Mouse (Mus musculus): ENCODE measurements around the gene Ubp1. TPM values are rescaled to one million over a fixed set of nuclear protein-coding genes. Genes with fewer than 3 reads are reported as not detected.
"Not testable (repeated sequence)": the region's sequence is repeated elsewhere in the genome, so short reads cannot be mapped to it uniquely, and the experiment has no call there.

Gene Ubp1
- 10 to 100 TPM; 37.0 to 42.3 TPM for total RNA-seq (2021)
- long read RNA-seq, experiment 1, transcript Ubp1-206 (16 exons, 1,623 nt) = major isoform, 7 of 37 reads
- long read RNA-seq, experiment 1, partial matches to known transcripts = 2 of 37 reads
- long read RNA-seq, experiment 1, other reads (novel, unspliced or antisense) = 26 of 37 reads
- long read RNA-seq, experiment 2, partial matches to known transcripts = 2 of 34 reads
- long read RNA-seq, experiment 2, other reads (novel, unspliced or antisense) = 23 of 34 reads

- DNase-seq (ENCODE audit: low spot score in 2 of 2) = peak; percentile 88 to 93
These were observed at the start of gene Ubp1 for GRCm38 (mm10) chr9:113930534-113931374. TSS of gene Ubp1 (plus strand) at chr9:113930934.

- DNase-seq (ENCODE audit: low spot score in 2 of 2) = no peak
These were observed 35.8 kb upstream of the Ubp1 start for GRCm38 (mm10) chr9:113894903-113895302.

- no peak for DNase-seq (ENCODE audit: low spot score in 2 of 2)
These were observed 27.6 kb upstream of the Ubp1 start for GRCm38 (mm10) chr9:113903136-113903535.

- not testable (repeated sequence) for DNase-seq (ENCODE audit: low spot score in 2 of 2)
These were observed 26.4 kb upstream of the Ubp1 start for GRCm38 (mm10) chr9:113904315-113904714.

GRCm38 (mm10) chr9:113915789-113916188 is 14.9 kb upstream of the Ubp1 start:
- DNase-seq (ENCODE audit: low spot score in 2 of 2) = no peak

- no peak for DNase-seq (ENCODE audit: low spot score in 2 of 2)
These were observed 8.1 kb upstream of the Ubp1 start for GRCm38 (mm10) chr9:113922677-113923076.

- no peak for DNase-seq (ENCODE audit: low spot score in 2 of 2)
These were observed 5.9 kb upstream of the Ubp1 start for GRCm38 (mm10) chr9:113924883-113925282.

- no peak for DNase-seq (ENCODE audit: low spot score in 2 of 2)
These were observed 2.1 kb upstream of the Ubp1 start for GRCm38 (mm10) chr9:113928591-113928990.

- no peak for DNase-seq (ENCODE audit: low spot score in 2 of 2)
These were observed 1.1 kb upstream of the Ubp1 start for GRCm38 (mm10) chr9:113929676-113930075.

GRCm38 (mm10) chr9:113931375-113932099 is 803 bp downstream of the Ubp1 start:
- peak; percentile 23 to 37 for DNase-seq (ENCODE audit: low spot score in 2 of 2)

- peak in 1 of 2 experiments; percentile 12 for DNase-seq (ENCODE audit: low spot score in 2 of 2)
These were observed 1.4 kb downstream of the Ubp1 start for GRCm38 (mm10) chr9:113932100-113932470.

GRCm38 (mm10) chr9:113932501-113932900 is 1.8 kb downstream of the Ubp1 start:
- DNase-seq (ENCODE audit: low spot score in 2 of 2) = peak in 1 of 2 experiments; percentile 12

GRCm38 (mm10) chr9:113935638-113936037 is 4.9 kb downstream of the Ubp1 start:
- DNase-seq (ENCODE audit: low spot score in 2 of 2) = no peak

- no peak for DNase-seq (ENCODE audit: low spot score in 2 of 2)
These were observed 8.5 kb downstream of the Ubp1 start for GRCm38 (mm10) chr9:113939063-113939850.

- no peak for DNase-seq (ENCODE audit: low spot score in 2 of 2)
These were observed 10.5 kb downstream of the Ubp1 start for GRCm38 (mm10) chr9:113941103-113941805.

- DNase-seq (ENCODE audit: low spot score in 2 of 2) = no peak
These were observed 12.6 kb downstream of the Ubp1 start for GRCm38 (mm10) chr9:113943372-113943771.

- DNase-seq (ENCODE audit: low spot score in 2 of 2) = no peak
These were observed 16.5 kb downstream of the Ubp1 start for GRCm38 (mm10) chr9:113947216-113947615.

GRCm38 (mm10) chr9:113957777-113958176 is 27.0 kb downstream of the Ubp1 start:
- DNase-seq (ENCODE audit: low spot score in 2 of 2) = no peak

- no peak for DNase-seq (ENCODE audit: low spot score in 2 of 2)
These were observed 33.0 kb downstream of the Ubp1 start for GRCm38 (mm10) chr9:113963718-113964117.

GRCm38 (mm10) chr9:113964415-113964814 is 33.7 kb downstream of the Ubp1 start:
- DNase-seq (ENCODE audit: low spot score in 2 of 2) = no peak
